Mouse (Mus musculus): ENCODE measurements around the gene Thbs1. TPM values are rescaled to one million over a fixed set of nuclear protein-coding genes. Genes with fewer than 3 reads are reported as not detected.

Gene Thbs1
- total and polyA plus RNA-seq, 2 experiments from 2014 or later, result 3.3 to 12.5 TPM

DNA sequence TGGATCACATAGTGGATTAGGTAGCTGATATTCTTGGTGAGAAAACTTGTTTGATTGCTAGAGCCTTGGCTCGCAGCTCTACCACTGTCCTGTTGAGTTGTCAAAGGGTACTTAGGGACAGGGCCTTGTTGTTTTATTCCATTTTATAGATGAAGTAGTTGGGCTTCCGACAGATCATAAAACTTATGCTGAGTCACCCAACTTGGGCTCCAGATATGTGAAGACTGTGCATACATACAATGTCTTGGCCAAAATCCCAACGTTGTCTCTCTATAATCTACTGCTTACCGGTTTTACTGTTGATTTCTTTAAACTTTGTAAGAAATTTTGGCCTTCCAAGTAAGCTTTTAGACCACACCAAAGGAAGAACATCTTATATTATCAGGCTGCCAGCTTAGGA lies 36.5 kb upstream of the Thbs1 start:
- Histone ChIP-seq H3K4me3 (ENCODE audit: low read length) (no peak overlapping the region), H3K36me3 (ENCODE audit: insufficient read depth, low read length) (no peaks in the 10 kb centered on the region), H3K27me3 (ENCODE audit: insufficient read depth, low read length) (no peaks in the 10 kb centered on the region), H3K4me1 (ENCODE audit: insufficient read depth, low read length) (no peaks in the 10 kb centered on the region), H3K9ac (replicated peaks; ENCODE audit: low read length) (no peak overlapping the region), H3K27ac (no peak overlapping the region), H3K9me3 (ENCODE audit: low read length) (no peaks in the 10 kb centered on the region), H3K4me2 (ENCODE audit: low read depth, low read length) (no peak overlapping the region)
- ATAC-seq (no peak), DNase-seq (ENCODE audit: low spot score) (no peak)
- no peak for TF ChIP-seq CTCF (IDR thresholded peaks at IDR 0.05; ENCODE audit: low read depth)
- 91% methylated on average over 4 of the region's 4 CpGs for WGBS

DNA sequence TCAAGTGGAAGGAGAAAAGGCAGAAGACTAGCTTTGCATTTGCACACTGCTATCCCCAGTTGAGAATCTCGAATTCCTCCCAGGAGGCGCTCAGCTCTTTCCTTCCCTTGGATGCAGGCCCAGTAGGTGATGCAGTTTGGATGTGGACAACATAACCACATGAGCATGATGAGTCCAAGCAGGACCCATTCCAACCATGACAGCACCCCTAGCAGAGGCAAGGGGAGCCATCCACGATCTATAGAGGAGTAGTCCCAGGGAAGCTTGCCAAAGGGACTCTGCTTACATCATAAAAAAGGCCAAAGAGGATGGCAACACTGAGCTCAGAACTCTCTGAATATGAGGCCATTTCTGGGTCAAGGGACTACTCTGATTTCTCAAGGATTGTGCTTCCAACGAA lies 32.5 kb upstream of the Thbs1 start:
- 79% methylated on average over 4 of the region's 4 CpGs for WGBS
- no peak overlapping the region for H3K9ac ChIP-seq (replicated peaks; ENCODE audit: low read length)
- no peak overlapping the region for H3K4me2 ChIP-seq (ENCODE audit: low read depth, low read length)
- no peaks in the 10 kb centered on the region for H3K4me1 ChIP-seq (ENCODE audit: insufficient read depth, low read length)
- H3K27me3 ChIP-seq (ENCODE audit: insufficient read depth, low read length), result no peaks in the 10 kb centered on the region
- no peaks in the 10 kb centered on the region for H3K9me3 ChIP-seq (ENCODE audit: low read length)
- ATAC-seq, result no peak
- no peak for DNase-seq (ENCODE audit: low spot score)
- H3K27ac ChIP-seq, result no peak overlapping the region
- TF ChIP-seq CTCF (IDR thresholded peaks at IDR 0.05; ENCODE audit: low read depth), result no peak
- no peaks in the 10 kb centered on the region for H3K36me3 ChIP-seq (ENCODE audit: insufficient read depth, low read length)
- H3K4me3 ChIP-seq (ENCODE audit: low read length), result no peak overlapping the region

DNA sequence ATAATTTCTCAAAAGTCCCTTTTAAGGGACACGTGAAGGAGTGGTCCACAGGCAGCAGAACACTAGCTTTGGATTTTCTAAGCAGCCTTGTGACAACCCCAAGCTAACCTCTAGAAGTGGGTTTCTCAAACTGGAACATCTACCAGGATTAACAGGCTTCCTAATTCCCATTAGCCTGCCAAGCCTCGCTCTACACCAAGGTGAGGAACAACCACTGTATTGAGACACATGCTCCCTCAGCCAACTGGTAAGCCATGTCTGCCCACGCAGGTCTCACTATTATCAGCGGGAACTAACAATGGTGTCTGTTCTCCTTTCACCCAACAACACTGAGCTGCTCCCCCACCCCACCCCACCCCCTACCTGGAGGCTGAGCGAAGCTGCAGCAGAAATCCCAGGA lies 30.1 kb upstream of the Thbs1 start:
- no peaks in the 10 kb centered on the region for H3K27me3 ChIP-seq (ENCODE audit: insufficient read depth, low read length)
- no peak for ATAC-seq
- H3K36me3 ChIP-seq (ENCODE audit: insufficient read depth, low read length), result no peaks in the 10 kb centered on the region
- no peak overlapping the region for H3K4me3 ChIP-seq (ENCODE audit: low read length)
- WGBS, result 85% methylated on average over 5 of the region's 5 CpGs
- no peak for DNase-seq (ENCODE audit: low spot score)
- no peak overlapping the region for H3K9ac ChIP-seq (replicated peaks; ENCODE audit: low read length)
- no peak for TF ChIP-seq CTCF (IDR thresholded peaks at IDR 0.05; ENCODE audit: low read depth)
- no peak overlapping the region for H3K27ac ChIP-seq
- no peaks in the 10 kb centered on the region for H3K4me1 ChIP-seq (ENCODE audit: insufficient read depth, low read length)
- H3K4me2 ChIP-seq (ENCODE audit: low read depth, low read length), result no peak overlapping the region
- no peaks in the 10 kb centered on the region for H3K9me3 ChIP-seq (ENCODE audit: low read length)

DNA sequence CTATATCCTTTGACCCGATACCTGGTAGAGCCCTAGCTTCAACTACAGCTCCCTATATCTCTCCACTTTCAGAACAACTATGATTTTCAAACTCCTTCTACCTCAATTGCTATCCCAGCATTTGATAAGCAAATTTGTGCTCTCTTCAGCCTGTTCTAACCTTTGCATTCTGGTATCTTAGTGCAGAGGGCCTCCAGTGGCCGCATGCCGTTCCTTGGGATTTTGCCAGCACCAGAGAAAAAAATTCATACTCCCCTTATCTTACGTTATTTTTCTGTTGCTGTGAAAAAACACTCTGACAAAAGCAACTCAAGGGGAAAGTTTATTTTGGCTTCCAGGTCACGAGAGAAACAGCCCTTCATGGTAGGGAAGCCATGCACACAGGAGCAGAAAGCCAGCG lies 28.0 kb upstream of the Thbs1 start:
- H3K27ac ChIP-seq, result no peak overlapping the region
- no peaks in the 10 kb centered on the region for H3K36me3 ChIP-seq (ENCODE audit: insufficient read depth, low read length)
- H3K4me2 ChIP-seq (ENCODE audit: low read depth, low read length), result no peak overlapping the region
- no peak overlapping the region for H3K9ac ChIP-seq (replicated peaks; ENCODE audit: low read length)
- no peaks in the 10 kb centered on the region for H3K9me3 ChIP-seq (ENCODE audit: low read length)
- DNase-seq (ENCODE audit: low spot score) (no peak), ATAC-seq (no peak)
- no peak for TF ChIP-seq CTCF (IDR thresholded peaks at IDR 0.05; ENCODE audit: low read depth)
- no peaks in the 10 kb centered on the region for H3K4me1 ChIP-seq (ENCODE audit: insufficient read depth, low read length)
- WGBS, result 75% methylated on average over 6 of the region's 6 CpGs
- H3K27me3 ChIP-seq (ENCODE audit: insufficient read depth, low read length), result no peaks in the 10 kb centered on the region
- no peak overlapping the region for H3K4me3 ChIP-seq (ENCODE audit: low read length)

DNA sequence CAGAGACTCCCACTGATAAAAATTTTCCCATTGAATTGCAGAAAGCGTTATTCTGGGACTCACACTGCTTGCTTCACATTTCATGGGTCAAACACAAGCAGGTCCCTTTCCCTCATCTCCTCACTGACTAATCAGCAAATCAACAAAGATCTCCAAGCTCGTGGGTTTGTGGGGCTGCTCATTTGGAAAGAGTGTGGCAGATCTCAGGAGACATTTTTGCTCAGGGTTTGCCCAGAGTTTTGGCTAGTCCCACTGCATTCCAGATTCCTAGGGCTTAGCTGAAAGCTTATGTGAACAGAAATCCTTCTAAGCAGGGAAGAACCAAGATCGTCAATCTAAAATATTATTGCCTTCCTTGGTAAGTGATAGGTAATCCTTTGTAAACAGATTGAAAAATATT lies 27.0 kb upstream of the Thbs1 start:
- Histone ChIP-seq H3K4me1 (ENCODE audit: insufficient read depth, low read length) (no peaks in the 10 kb centered on the region), H3K36me3 (ENCODE audit: insufficient read depth, low read length) (no peaks in the 10 kb centered on the region), H3K9ac (replicated peaks; ENCODE audit: low read length) (no peak overlapping the region), H3K9me3 (ENCODE audit: low read length) (no peaks in the 10 kb centered on the region), H3K27ac (no peak overlapping the region), H3K27me3 (ENCODE audit: insufficient read depth, low read length) (no peaks in the 10 kb centered on the region), H3K4me2 (ENCODE audit: low read depth, low read length) (no peak overlapping the region), H3K4me3 (ENCODE audit: low read length) (no peak overlapping the region)
- WGBS, result 76% methylated on average over 3 of the region's 3 CpGs
- DNase-seq (ENCODE audit: low spot score), result no peak
- no peak for ATAC-seq
- no peak for TF ChIP-seq CTCF (IDR thresholded peaks at IDR 0.05; ENCODE audit: low read depth)

DNA sequence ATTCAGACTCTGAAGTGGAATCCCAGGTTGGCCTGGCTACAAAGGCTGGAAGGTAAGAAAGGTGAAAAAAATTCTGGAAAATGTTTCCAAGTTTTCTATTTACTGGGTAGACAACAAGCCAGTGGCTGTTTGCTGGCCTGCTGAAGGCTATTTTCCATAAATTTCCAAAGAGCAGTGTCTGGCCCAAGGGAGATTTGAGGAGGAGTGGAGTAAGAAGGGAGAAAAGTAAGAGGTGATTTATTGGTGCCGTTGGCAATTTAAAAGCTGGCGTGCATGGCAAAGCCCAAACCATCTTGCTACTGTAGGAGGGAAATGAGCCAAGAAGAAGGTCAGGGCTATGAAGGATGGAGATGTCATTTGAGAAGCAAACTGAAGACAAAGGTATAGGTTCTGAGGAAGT lies 26.0 kb upstream of the Thbs1 start:
- 80% methylated on average over 2 of the region's 2 CpGs for WGBS
- no peaks in the 10 kb centered on the region for H3K27me3 ChIP-seq (ENCODE audit: insufficient read depth, low read length)
- no peak for TF ChIP-seq CTCF (IDR thresholded peaks at IDR 0.05; ENCODE audit: low read depth)
- no peak overlapping the region for H3K4me2 ChIP-seq (ENCODE audit: low read depth, low read length)
- H3K9me3 ChIP-seq (ENCODE audit: low read length), result no peaks in the 10 kb centered on the region
- no peaks in the 10 kb centered on the region for H3K4me1 ChIP-seq (ENCODE audit: insufficient read depth, low read length)
- no peak overlapping the region for H3K9ac ChIP-seq (replicated peaks; ENCODE audit: low read length)
- DNase-seq (ENCODE audit: low spot score), result no peak
- H3K27ac ChIP-seq, result no peak overlapping the region
- no peak overlapping the region for H3K4me3 ChIP-seq (ENCODE audit: low read length)
- no peak for ATAC-seq
- no peaks in the 10 kb centered on the region for H3K36me3 ChIP-seq (ENCODE audit: insufficient read depth, low read length)

DNA sequence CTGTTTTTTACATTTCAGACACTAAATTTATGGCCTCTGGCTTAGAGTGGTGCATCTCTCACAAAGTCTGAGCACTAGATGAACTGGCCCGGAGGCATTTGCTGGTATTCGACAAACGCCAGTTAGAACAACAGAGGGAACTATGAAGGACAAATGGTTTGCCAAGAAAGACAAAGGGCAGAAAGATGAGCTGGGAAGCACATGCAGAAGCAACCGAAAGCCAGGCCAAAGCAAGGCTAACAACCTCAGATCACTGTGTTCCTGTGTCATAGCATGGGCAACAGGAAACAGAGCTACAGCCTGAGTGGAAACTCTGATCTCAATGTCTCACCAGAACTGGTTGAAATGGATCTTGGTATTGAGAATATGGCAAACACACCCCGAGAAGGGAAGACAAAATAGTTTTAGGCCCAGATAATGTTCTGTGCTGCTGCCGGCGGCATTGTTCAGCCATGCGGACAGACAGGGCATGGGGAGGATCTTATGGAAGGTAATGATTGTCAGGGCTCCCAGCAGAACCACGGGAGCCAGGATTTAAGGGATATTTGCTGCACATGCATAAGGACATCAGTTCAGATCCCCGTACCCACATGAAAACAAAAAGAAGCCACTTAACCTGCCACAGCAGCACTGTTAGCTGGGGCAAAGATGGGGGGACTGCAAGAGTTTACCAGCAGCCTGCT lies 24.5 kb upstream of the Thbs1 start:
- Histone ChIP-seq H3K27ac (no peak overlapping the region), H3K4me1 (ENCODE audit: insufficient read depth, low read length) (no peaks in the 10 kb centered on the region), H3K36me3 (ENCODE audit: insufficient read depth, low read length) (no peaks in the 10 kb centered on the region), H3K27me3 (ENCODE audit: insufficient read depth, low read length) (no peaks in the 10 kb centered on the region), H3K9me3 (ENCODE audit: low read length) (no peaks in the 10 kb centered on the region), H3K4me2 (ENCODE audit: low read depth, low read length) (no peak overlapping the region), H3K4me3 (ENCODE audit: low read length) (no peak overlapping the region), H3K9ac (replicated peaks; ENCODE audit: low read length) (no peak overlapping the region)
- WGBS, result 66% methylated on average over 10 of the region's 10 CpGs
- ATAC-seq (no peak), DNase-seq (ENCODE audit: low spot score) (no peak)
- no peak for TF ChIP-seq CTCF (IDR thresholded peaks at IDR 0.05; ENCODE audit: low read depth)
